ENCODE assay signal across 19 mouse cellular contexts in genomic region chr1:180248593-180249146, GRCm38 (mm10). TPM values are rescaled to one million over a fixed set of nuclear protein-coding genes. Genes with fewer than 3 reads are reported as not detected.
A peak's percentile ranks its signal among the peaks of the same experiment; 100 is the strongest.
DNase-seq lines count a peak whose midpoint lies in the region; ATAC-seq lines count a peak whose summit lies in the region.
"Had no signal": no experiment of that assay in that cellular context is flagged by ENCODE, and none has a peak within 500 bp of the region (broad histone marks: within the 10 kb centered on the region; RNA-seq: fewer than 3 reads in every experiment).

No protein-coding gene starts in this region.

- H3K4me2 ChIP-seq in heart, embryonic 11.5 days, result peak overlapping the region; percentile 19
- peak overlapping the region; percentile 46 for H3K4me2 ChIP-seq in liver, embryonic 15.5 days
- H3K4me2 ChIP-seq: hindbrain, embryonic 12.5 days had no signal

- no peak for DNase-seq in heart, postnatal 10 days
- peak; percentile 70 for DNase-seq in 416B (ENCODE audit: low read depth)
- peak; percentile 59 for DNase-seq in MEL-GATA-1-ER (ENCODE audit: extremely low read depth, low read depth)
- no peak for DNase-seq in layer of hippocampus, adult 9-11 months
- DNase-seq in kidney, adult 18-20 months, result no peak
- no peak for DNase-seq in left cerebral cortex, adult 8-10 months (ENCODE audit: low spot score in 2 of 2)
- DNase-seq: adrenal gland, postnatal 25 days; cerebellum, postnatal 14 days; forebrain, postnatal 0 days; gastrocnemius, postnatal 14 days; kidney, postnatal 10 days; lung, adult 18-20 months; right cerebral cortex, postnatal 14 days; thymus, postnatal 14 days had no signal

- H3K36me3 ChIP-seq in heart, embryonic 11.5 days (ENCODE audit: control insufficient read depth, insufficient read depth, low read length), result no peaks in the 10 kb centered on the region
- peaks cover 7% of the 10 kb centered on the region for H3K36me3 ChIP-seq in liver, embryonic 15.5 days (replicated peaks)
- H3K36me3 ChIP-seq: hindbrain, embryonic 12.5 days had no signal

- WGBS in heart, embryonic 11.5 days (ENCODE audit: insufficient replicate concordance), result 41% methylated on average over 7 of the region's 7 CpGs
- 18% methylated on average over 7 of the region's 7 CpGs for WGBS in liver, embryonic 15.5 days (ENCODE audit: insufficient replicate concordance)

- H3K27ac ChIP-seq in heart, embryonic 11.5 days (ENCODE audit: low read depth, low read length), result peak overlapping the region; percentile 24; the same call in 1 of the 2 replicates
- H3K27ac ChIP-seq in liver, embryonic 15.5 days (replicated peaks), result peak overlapping the region; percentile 72
- H3K27ac ChIP-seq: hindbrain, embryonic 12.5 days had no signal

- H3K27me3 ChIP-seq in heart, embryonic 11.5 days (ENCODE audit: control insufficient read depth, insufficient read depth, low read length), result no peaks in the 10 kb centered on the region
- no peaks in the 10 kb centered on the region for H3K27me3 ChIP-seq in liver, embryonic 15.5 days
- H3K27me3 ChIP-seq: hindbrain, embryonic 12.5 days had no signal

- no peak for ATAC-seq in heart, embryonic 11.5 days (replicated peaks; ENCODE audit: insufficient number of reproducible peaks, low FRiP score, low TSS enrichment)
- ATAC-seq in liver, embryonic 15.5 days (ENCODE audit: insufficient read depth), result no peak
- ATAC-seq: forebrain, postnatal 0 days; intestine, postnatal 0 days; midbrain, embryonic 16.5 days had no signal

- no peak overlapping the region for H3K9ac ChIP-seq in heart, embryonic 11.5 days (ENCODE audit: low read depth, low read length)
- H3K9ac ChIP-seq in liver, embryonic 15.5 days, result no peak overlapping the region
- H3K9ac ChIP-seq: forebrain, postnatal 0 days; hindbrain, embryonic 12.5 days had no signal

- intact Hi-C loops in heart, postnatal 10 days (cut with DNase I), result no loop called here

- H3K9me3 ChIP-seq in heart, embryonic 11.5 days (replicated peaks; ENCODE audit: control insufficient read depth, low read length), result no peaks in the 10 kb centered on the region
- no peaks in the 10 kb centered on the region for H3K9me3 ChIP-seq in liver, embryonic 15.5 days (replicated peaks)

- peaks cover 37% of the 10 kb centered on the region for H3K4me1 ChIP-seq in heart, embryonic 11.5 days (ENCODE audit: control insufficient read depth, insufficient read depth, low read length)
- H3K4me1 ChIP-seq in liver, embryonic 15.5 days (replicated peaks), result peaks cover 70% of the 10 kb centered on the region

- H3K4me3 ChIP-seq in heart, embryonic 11.5 days (ENCODE audit: low read depth, low read length), result no peak overlapping the region
- H3K4me3 ChIP-seq in liver, embryonic 15.5 days (replicated peaks), result no peak overlapping the region
- H3K4me3 ChIP-seq: hindbrain, embryonic 12.5 days had no signal

RNA-seq across cellular contexts. Expression of gene Psen2, which starts 14.6 kb away (rescaled TPM):
- 14.7 and 17.3 TPM in 2 replicates for polyA plus RNA-seq in heart, embryonic 11.5 days (2014; fragmentation: Nextera tagmentation; extraction: Ambion mirVana)
- 10 to 100 TPM; 13.5 to 15.3 TPM for total RNA-seq in heart, postnatal 10 days (2021)
- polyA plus RNA-seq in liver, embryonic 15.5 days (2015; fragmentation: Nextera tagmentation; extraction: Ambion mirVana), result 27.0 and 30.6 TPM in 2 replicates
- 10 to 100 TPM; 19.5 to 21.7 (median 20.9) TPM for total RNA-seq in left cerebral cortex, adult 8-10 months (2022)

RNA-seq across cellular contexts. Expression of gene Coq8a, which starts 49.3 kb away (rescaled TPM):
- 8.6 and 10.8 TPM in 2 replicates for polyA plus RNA-seq in heart, embryonic 11.5 days (2014; fragmentation: Nextera tagmentation; extraction: Ambion mirVana)
- 100 to 1,000 TPM; 568 to 689 TPM for total RNA-seq in heart, postnatal 10 days (2021)
- polyA plus RNA-seq in liver, embryonic 15.5 days (2015; fragmentation: Nextera tagmentation; extraction: Ambion mirVana), result 25.3 and 27.0 TPM in 2 replicates
- 10 to 100 TPM; 59.6 to 79.0 (median 61.8) TPM for total RNA-seq in left cerebral cortex, adult 8-10 months (2022)

Comparison
In these comparisons a context has a peak if more than half of its experiments do, and no peak if none do; other contexts are left out.
1. DNase-seq: peak in 416B (single experiment) and MEL-GATA-1-ER (single experiment); none in heart, postnatal 10 days (0 of 2), layer of hippocampus, adult 9-11 months (single experiment), kidney, adult 18-20 months (single experiment) and left cerebral cortex, adult 8-10 months (0 of 2).
2. RNA of gene Coq8a, which starts 49.3 kb away (total RNA-seq): 568 to 689 TPM in heart, postnatal 10 days; 59.6 to 79.0 TPM in left cerebral cortex, adult 8-10 months; every median in the first group is over 4 times any median in the second.